Mouse (Mus musculus) megakaryocyte progenitor cell, adult 5-6 weeks (primary cell): ENCODE data around the gene Chst4. TPM values are rescaled to one million over a fixed set of nuclear protein-coding genes. Genes with fewer than 3 reads are reported as not detected.
"Not testable (repeated sequence)": the region's sequence is repeated elsewhere in the genome, so short reads cannot be mapped to it uniquely, and the experiment has no call there.

Experiments used
- ATAC-seq: replicated peaks from 2 replicates; pipeline ENCODE4 v1.8.0; 2016; ENCODE audit warnings: mild to moderate bottlenecking, moderate TSS enrichment, inconsistent platforms; ENCODE audit not compliant: poor library complexity
- total RNA-seq, 2 experiments: library from RNA; stranded (forward) in 1 of 2; stranded (reverse) in 1 of 2; fragments of 157-497, 149-512 nt in 1 of 2; fragments of 200-1000 nt in 1 of 2; gene quantifications; 2 replicates each; pipeline versions ENCODE4 v1.2.3 to v1.2.4; 2015 to 2017

The Chst4 gene
- total RNA-seq (2015) (not detected in 2 replicates), total RNA-seq (2017) (not detected in 2 replicates)

DNA sequence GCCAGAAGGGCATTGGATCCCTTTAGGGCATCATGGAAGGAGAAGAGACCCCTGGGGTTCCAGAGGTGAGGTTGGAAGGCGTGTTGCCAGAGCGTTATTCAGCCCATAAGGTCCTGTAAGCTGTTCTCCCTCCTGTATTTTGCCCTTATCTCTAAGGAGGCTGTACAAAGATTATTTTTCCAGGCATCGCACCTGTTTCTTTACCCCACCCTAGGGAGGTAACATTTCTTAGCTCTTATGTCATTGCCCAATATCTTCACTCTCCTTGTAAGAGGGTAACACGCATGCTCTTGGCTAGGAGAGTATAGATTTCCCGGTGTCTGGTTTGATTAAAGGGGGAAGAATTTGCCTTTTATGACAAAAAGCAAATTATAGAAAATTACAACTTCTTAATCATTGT is at the start of gene Chst4:
Gene Chst4 (minus strand): TSS at position 82 of the 400 bp plus-strand sequence.
- ATAC-seq, result no peak

GRCm38 (mm10) chr8:110082416-110083105 is 43.0 kb upstream of the Chst4 start:
- no peak for ATAC-seq

DNA sequence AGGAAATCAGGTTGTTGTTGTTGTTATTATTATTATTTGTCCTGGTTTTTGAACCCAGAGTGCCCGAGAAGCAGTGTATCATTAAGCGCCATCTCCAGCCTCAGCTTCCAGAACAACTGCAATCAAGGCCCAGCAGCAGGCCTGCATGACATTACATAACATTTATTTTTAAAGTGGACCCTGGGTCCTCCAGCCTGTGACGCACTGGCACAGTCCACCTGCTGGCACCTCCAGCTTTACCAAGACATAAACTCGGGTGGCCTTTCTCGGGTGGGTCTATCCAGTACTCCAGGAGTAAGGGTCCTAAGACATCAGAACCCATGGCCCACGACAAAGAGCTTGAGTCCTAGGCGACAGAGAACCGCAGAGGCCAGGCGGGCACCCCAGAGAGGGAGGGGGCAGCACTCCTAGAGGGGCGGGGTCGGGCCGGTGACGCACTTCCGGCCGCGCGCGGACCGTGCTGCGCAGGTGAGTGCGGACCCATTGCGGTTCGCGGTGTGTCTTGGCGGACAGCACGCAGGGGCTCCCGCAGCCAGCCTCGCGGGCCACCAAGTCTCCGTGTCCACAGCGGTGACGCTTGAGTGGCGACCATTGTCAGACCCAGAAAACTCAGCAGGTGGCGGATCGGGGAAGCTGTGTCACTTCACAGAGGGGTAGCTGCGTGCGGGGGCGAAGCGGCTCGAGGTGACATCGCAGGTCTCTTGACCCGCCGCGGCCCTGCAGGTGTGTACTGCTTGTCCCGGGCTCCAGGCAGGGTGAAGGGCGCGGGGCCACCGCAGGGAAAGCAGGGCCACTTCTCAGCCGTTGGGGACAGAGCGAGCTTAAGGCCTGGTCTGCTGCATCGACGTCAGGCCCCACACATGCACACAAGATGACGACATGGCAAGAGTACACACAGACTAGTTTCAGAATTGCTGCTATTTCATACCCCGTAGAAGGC is 40.0 kb upstream of the Chst4 start, which contains the start of gene Zfp612:
Gene Zfp612 (plus strand): TSS at position 465 of the 940 bp plus-strand sequence.
- ATAC-seq, result peak; percentile 80

DNA sequence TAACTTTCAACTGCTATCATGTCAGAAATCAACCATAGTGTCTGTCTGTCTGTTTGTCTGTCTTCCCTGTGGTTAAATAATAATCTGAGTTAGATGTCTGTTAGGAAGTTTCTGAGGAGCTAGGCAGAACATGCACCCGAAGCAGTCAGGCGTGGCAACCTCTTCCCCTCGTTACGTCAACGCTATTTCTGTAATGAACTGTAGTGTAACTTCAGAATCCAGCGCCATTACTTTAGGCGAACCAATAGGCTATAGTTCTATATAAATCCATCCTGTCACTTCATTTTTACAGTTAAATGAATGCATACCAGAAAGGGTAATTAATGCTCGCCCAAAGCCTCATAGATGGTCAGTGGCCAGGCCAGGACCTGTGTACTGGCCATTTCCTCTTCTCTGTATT is 35.0 kb upstream of the Chst4 start:
- ATAC-seq, result no peak

DNA sequence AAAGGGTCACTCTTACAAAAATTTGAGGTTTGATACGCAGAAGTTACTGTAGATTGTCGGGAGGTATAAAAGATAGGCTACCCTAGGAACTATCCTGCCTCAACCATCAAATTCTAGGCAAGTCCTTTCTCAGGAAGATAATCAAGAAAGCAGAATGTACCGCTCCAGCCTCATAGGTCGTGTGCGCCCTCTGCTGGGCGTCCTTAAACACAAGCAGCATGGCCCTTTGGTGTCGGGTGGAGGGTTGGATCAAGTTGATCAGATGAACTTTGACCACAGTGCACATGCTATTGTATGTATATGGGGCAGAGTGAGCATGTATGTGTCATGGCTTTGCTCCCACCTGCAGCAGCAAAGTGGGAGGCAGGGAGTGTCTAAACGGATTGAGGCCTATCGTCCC is 32.1 kb upstream of the Chst4 start:
- peak; percentile 92 for ATAC-seq

- no peak for ATAC-seq
Observed at GRCm38 (mm10) chr8:110069706-110070105, 30.2 kb upstream of the Chst4 start.

- ATAC-seq, result no peak
Observed at GRCm38 (mm10) chr8:110065676-110066075, 26.1 kb upstream of the Chst4 start.

- ATAC-seq, result no peak
Observed at GRCm38 (mm10) chr8:110064606-110065365, 25.2 kb upstream of the Chst4 start.

DNA sequence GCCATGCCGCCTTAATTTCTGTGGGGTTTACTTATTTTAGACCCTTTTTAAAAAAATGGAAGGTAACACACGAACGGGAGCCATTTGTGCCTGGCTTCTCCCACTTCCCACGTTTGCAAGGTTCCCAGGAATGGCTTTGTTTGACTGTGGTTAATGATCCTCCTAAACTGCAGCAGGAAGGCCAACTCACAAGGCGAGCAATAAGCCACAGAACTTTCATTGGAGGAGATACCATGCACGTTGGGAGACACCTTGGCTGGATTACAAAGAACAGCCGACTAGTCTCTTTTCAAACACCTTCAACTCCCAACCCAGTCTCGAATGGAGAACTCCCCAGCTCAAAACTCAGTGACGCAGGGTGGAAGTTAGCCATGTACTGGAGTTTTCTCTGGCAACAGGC is 24.6 kb upstream of the Chst4 start:
- no peak for ATAC-seq

DNA sequence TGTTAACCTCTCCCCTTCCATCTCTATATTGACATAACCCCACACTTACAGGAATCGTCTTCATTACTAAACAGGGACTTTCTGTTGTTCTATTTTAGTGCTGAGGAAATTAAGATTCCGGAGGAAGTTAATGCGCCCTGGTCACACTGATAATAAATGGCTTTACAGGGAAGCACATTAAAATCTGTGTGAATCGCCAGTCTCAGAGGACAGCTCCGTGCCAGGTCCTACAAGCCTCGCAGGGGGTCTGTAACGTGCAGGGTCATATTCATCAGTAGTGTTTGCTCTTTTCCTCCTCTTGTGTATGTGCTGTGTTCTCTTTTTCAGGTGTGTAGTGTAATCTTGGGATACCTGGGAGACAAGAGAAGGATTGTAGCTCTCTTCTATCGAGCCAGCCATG is 18.7 kb upstream of the Chst4 start:
- no peak for ATAC-seq

DNA sequence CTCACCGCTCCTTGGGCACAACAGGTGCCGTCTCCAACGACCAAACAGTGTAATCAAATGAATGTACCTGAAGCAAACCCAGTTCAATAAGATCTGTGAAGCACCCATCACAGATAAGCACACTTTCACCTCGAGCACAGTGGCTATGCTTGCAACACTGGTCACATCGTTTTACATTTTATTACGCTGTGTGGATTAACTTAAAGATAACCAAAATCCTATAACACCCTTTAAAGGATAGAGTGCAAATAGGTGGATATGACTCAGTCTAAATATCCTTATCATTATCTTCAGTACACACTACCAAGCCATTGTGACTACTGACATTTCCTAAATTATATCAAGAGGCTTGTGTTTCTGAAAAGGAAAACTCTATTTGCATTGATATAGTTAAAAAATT is 11.7 kb upstream of the Chst4 start:
- ATAC-seq, result no peak

- no peak for ATAC-seq
Observed at GRCm38 (mm10) chr8:110040509-110040908, 969 bp upstream of the Chst4 start.

DNA sequence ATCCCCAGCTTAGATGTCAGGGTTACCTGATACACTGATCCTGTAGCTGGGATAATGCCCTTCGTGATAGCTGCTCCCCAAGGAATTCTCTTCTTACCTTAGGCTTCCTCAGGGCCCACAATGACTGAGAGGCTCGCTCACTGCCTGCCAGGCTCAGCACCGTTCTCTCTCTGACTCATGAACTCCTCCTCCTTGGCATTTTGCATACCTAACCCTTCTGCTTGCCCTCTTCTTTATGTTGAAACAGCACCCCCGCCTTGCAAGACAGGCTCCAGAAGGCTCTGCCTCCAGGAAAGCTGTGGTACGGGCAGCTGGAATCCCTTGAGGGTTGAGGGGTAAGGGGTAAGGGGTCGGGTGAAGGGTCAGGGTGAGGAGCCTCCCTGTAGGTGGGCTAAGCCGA is 324 bp downstream of the Chst4 start:
- ATAC-seq, result no peak

- ATAC-seq, result no peak
Observed at GRCm38 (mm10) chr8:110036156-110036555, 3.4 kb downstream of the Chst4 start.

DNA sequence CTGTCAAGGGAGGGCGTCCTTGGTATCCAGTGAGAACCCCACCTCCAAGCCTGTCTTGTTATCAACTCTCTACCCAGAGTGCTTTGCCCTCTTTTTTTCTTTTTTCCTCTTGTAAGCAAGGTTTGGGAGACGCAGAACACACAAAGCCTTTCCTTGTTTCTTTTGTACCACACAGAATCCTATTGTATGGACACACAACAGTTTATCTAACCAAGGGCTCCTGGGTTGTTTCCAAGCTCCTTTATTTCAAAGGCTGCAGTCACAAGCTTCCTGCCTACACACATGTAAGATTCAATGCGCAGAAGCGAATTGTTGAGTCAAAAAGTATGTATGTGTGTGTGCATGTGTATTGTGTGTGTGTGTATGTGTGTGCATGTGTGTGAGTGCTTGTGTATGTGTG is 5.2 kb downstream of the Chst4 start:
- ATAC-seq, result no peak

GRCm38 (mm10) chr8:110033771-110034170 is 5.8 kb downstream of the Chst4 start:
- ATAC-seq, result not testable (repeated sequence)

DNA sequence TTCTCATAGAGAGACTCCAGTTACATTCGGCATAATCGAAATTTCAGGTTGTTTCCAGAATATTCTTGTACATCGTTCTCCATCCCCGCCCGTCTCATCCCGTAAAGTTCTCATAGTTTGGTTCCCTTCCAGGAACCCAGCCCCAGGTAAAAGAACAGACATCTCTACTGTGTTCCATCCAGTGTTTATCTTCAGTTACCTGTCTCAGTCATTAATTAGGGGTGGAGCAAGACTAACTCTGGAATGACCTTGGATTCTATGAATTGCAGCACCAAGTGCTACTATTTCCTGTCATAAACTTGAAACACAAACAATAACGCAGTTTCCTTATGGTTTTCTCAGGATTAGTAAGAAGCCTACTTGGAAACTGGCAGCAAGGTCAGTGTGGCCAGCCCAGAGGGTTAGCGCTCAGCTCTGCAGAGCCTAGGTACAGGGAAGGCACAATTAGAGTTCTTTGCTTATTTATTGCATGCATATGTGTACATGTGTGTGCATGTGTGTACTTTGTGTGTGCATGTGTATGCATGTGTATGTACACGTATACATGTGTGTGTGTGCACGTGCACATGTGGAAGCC is 16.7 kb downstream of the Chst4 start:
- no peak for ATAC-seq

DNA sequence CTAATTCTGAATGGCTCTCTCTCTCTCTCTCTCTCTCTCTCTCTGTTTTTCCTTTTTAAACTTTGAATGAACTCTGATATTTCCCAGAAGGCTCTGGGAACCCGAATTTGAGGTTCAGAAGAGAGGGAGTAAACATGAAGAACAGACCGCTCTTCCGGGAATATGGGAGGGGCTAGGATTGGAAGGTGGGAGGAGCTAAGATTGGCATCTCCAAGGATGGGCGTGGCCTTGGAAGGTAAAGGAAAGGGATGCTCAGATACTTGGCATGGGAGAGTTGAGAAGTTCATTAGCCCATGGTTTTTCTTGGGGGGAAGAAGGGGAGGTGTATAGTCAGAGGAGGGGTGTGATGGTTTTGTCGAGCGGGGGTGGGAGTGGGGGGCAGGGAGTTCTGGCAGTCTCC is 17.5 kb downstream of the Chst4 start:
- no peak for ATAC-seq

DNA sequence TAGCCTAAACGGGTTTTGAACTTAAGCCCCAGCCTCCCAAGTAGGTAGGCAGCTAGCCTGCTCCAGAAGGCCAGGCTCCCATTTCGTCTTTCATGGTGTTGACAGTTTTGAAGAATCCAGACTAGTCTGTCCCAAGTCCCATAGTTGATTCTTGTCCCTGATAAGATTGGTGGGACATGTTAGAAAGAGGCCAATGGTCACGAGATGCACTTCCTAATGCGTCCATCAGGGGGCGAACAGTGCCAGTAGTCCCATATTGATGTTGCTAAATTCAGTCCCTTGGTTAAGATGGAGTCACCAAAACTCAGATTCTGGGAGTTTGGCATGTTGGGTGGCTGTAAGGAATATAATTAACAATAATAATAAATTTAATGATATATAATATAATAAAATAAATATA is 28.7 kb downstream of the Chst4 start:
- ATAC-seq, result peak; percentile 83

GRCm38 (mm10) chr8:110008995-110009446 is 30.5 kb downstream of the Chst4 start:
- no peak for ATAC-seq
